Mouse (Mus musculus) C2C12 (cell line): ENCODE measurements around the gene Mob1b. TPM values are rescaled to one million over a fixed set of nuclear protein-coding genes. Genes with fewer than 3 reads are reported as not detected.
"Not testable (repeated sequence)": the region's sequence is repeated elsewhere in the genome, so short reads cannot be mapped to it uniquely, and the experiment has no call there.

Experiments
- H3K27me3 ChIP-seq: one replicate; pipeline ENCODE4 v1.6.1; 2011; ENCODE audit not compliant: control insufficient read depth, insufficient read depth, insufficient read length
- H3K36me3 ChIP-seq: one replicate; pipeline ENCODE4 v1.6.1; 2011; ENCODE audit not compliant: control insufficient read depth, insufficient read depth
- H3K4me3 ChIP-seq: one replicate; pipeline ENCODE4 v1.5.1; 2011; ENCODE audit warnings: mild to moderate bottlenecking, control low read depth; ENCODE audit not compliant: poor library complexity, insufficient read depth, severe bottlenecking
- H3K79me2 ChIP-seq: one replicate; pipeline ENCODE4 v1.6.1; 2011; ENCODE audit not compliant: control insufficient read depth, insufficient read depth
- H3K79me3 ChIP-seq: one replicate; pipeline ENCODE4 v1.6.1; 2011; ENCODE audit warnings: low read depth, control low read depth
- H3ac ChIP-seq: one replicate; pipeline ENCODE3; 2011; ENCODE audit warnings: low read depth; ENCODE audit not compliant: control insufficient read depth, insufficient read length
- CEBPB ChIP-seq: IDR thresholded peaks from one replicate; pipeline ENCODE4 v1.6.1; 2011; ENCODE audit warnings: low read depth, mild to moderate bottlenecking, control low read depth, moderate library complexity
- CTCF ChIP-seq: IDR thresholded peaks from one replicate; pipeline ENCODE4 v1.5.1; 2011; ENCODE audit not compliant: control insufficient read depth, insufficient read depth, insufficient read length
- FOSL1 ChIP-seq: IDR thresholded peaks from one replicate; pipeline ENCODE4 v1.8.0; 2011; ENCODE audit warnings: mild to moderate bottlenecking, low read length; ENCODE audit not compliant: poor library complexity, insufficient read depth, severe bottlenecking
- MAX ChIP-seq: IDR thresholded peaks from one replicate; pipeline ENCODE4 v1.6.1; 2011; ENCODE audit warnings: mild to moderate bottlenecking, control low read depth
- MYOD1 ChIP-seq: IDR thresholded peaks from one replicate; pipeline ENCODE4 v1.6.1; 2011; ENCODE audit warnings: low read depth; ENCODE audit not compliant: control insufficient read depth, insufficient read length
- MYOG ChIP-seq: IDR thresholded peaks from one replicate; pipeline ENCODE4 v1.6.1; 2011; ENCODE audit not compliant: control insufficient read depth, insufficient read length; ENCODE audit errors: extremely low read depth
- USF1 ChIP-seq: IDR thresholded peaks from one replicate; pipeline ENCODE4 v1.6.1; 2011; ENCODE audit warnings: low read depth, mild to moderate bottlenecking, control low read depth, moderate library complexity
- polyA plus RNA-seq: library from polyadenylated mRNA; unstranded; fragments of >200 nt; fragmentation: generic; extraction: Trizol; gene quantifications from one replicate; pipeline ENCODE4 v1.2.1, GENCODE M21; 2012; ENCODE audit warnings: missing spikeins

Mob1b gene
- polyA plus RNA-seq, 1 experiment = 5.5 TPM

DNA sequence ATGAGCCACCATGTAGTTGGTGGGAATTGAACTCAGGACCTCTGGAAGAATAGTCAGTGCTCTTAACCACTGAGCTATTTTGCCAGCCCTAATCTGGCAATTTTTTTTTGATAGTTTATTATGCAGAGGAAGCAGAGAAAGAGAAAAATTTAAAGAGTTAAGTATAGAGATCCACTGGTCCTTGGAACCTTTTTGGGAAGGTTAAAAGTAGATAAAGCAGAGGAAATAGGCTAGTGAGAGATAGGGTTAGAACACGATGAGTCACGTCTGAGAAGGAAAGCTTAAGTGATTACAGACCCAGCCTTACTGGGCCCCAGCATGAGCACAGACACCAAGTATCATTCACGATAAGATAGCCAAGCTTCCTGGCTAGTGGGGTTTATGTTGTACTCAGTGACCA, 3.4 kb downstream of the Mob1b start:
- peaks cover 84% of the 10 kb centered on the region for H3K79me2 ChIP-seq
- H3K79me3 ChIP-seq = peaks cover 68% of the 10 kb centered on the region
- TF ChIP-seq MAX (no peak), CEBPB (no peak), USF1 (no peak), MYOG (no peak), MYOD1 (no peak), CTCF (no peak), FOSL1 (no peak)
- H3K27me3 ChIP-seq = no peaks in the 10 kb centered on the region
- peaks cover 5% of the 10 kb centered on the region for H3K36me3 ChIP-seq
- no peak overlapping the region for H3K4me3 ChIP-seq
- no peak overlapping the region for H3ac ChIP-seq

DNA sequence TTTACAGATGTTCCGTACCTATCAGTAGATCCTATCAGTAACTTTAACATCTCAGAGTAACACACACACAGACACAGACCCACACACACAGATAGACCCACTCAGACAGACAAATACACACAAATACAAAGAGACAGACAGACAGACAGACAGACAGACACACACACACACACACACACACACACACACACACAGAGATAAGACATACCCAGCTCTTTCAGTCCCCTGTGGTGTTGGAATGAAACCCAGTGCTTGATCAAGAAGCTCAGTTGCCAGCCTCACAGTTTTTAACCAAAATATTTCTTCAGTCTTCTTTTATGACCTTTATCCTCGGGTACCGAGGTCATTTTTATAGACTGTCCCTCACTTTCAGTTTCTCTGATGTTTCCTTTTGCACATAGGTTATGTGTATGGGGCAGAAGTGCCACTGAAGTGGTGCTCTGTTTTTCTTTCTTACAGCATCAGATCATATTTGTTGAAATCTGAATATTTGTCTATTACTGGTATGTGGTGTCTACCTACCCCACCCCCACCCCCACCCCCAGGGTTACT, 7.0 kb downstream of the Mob1b start:
- H3K27me3 ChIP-seq = no peaks in the 10 kb centered on the region
- H3K36me3 ChIP-seq = peaks cover 10% of the 10 kb centered on the region
- peaks cover 74% of the 10 kb centered on the region for H3K79me3 ChIP-seq
- H3K79me2 ChIP-seq = peaks cover 100% of the 10 kb centered on the region
- TF ChIP-seq MYOG = no peak
- no peak for TF ChIP-seq MYOD1
- H3ac ChIP-seq = no peak overlapping the region
- no peak overlapping the region for H3K4me3 ChIP-seq

DNA sequence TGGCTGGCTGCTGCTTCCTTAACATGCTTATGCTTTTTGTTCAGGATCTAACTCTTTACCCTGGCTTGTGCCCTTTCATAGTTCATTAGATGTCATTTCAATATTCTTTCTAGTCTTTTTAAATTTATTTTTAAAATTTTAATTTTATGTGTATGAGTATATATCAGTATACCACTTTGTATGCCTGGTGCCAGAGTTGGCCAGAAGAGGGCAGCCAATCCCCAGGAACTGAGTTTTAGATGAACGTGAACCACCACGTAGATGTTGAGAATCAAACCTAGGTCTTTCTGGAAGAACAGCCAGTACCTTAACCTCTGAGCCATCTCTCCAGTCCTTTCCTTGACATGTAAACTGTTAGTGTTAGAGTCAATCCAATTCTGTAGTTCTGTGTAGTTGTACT, 14.1 kb downstream of the Mob1b start:
- no peak for TF ChIP-seq FOSL1
- TF ChIP-seq MYOD1 = no peak
- TF ChIP-seq MYOG = no peak
- no peak for TF ChIP-seq USF1
- peaks cover 77% of the 10 kb centered on the region for H3K79me3 ChIP-seq
- peaks cover 99% of the 10 kb centered on the region for H3K79me2 ChIP-seq
- H3K4me3 ChIP-seq = no peak overlapping the region
- H3K27me3 ChIP-seq = no peaks in the 10 kb centered on the region
- no peak overlapping the region for H3ac ChIP-seq
- H3K36me3 ChIP-seq = peaks cover 9% of the 10 kb centered on the region

GRCm38 (mm10) chr5:88741065-88741464, 20.4 kb downstream of the Mob1b start:
- peaks cover 16% of the 10 kb centered on the region for H3K36me3 ChIP-seq
- peaks cover 63% of the 10 kb centered on the region for H3K79me3 ChIP-seq
- H3K4me3 ChIP-seq, H3ac ChIP-seq, H3K27me3 ChIP-seq: not testable (repeated sequence)
- H3K79me2 ChIP-seq = peaks cover 87% of the 10 kb centered on the region

- TF ChIP-seq MYOD1 (no peak), FOSL1 (peak; percentile 23), MAX (no peak)
- H3K27me3 ChIP-seq = no peaks in the 10 kb centered on the region
- H3K4me3 ChIP-seq = no peak overlapping the region
Observed at GRCm38 (mm10) chr5:88747774-88748173, 27.1 kb downstream of the Mob1b start.

DNA sequence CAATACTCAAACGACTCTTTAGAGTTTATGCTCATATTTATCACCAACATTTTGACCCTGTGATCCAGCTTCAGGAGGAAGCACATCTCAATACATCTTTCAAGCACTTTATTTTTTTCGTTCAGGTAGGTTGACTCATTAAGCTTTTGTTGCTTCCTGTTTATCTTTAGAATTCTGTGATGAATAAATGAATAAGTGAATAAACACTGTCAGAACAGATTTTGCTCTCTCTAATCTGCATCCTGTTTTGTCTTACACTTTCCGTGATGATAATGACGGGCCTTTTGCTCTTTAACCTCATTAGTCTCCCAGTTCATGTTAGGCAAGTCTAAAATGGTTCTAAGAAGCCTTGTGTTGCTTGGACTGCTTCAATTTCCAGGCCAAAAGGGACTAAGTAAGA, 32.5 kb downstream of the Mob1b start:
- peaks cover 7% of the 10 kb centered on the region for H3K79me2 ChIP-seq
- no peaks in the 10 kb centered on the region for H3K79me3 ChIP-seq
- no peak overlapping the region for H3ac ChIP-seq
- no peak for TF ChIP-seq CTCF
- no peak for TF ChIP-seq FOSL1
- no peak for TF ChIP-seq MAX
- TF ChIP-seq USF1 = no peak
- no peak for TF ChIP-seq CEBPB
- TF ChIP-seq MYOG = no peak
- TF ChIP-seq MYOD1 = no peak
- peaks cover 44% of the 10 kb centered on the region for H3K36me3 ChIP-seq
- no peaks in the 10 kb centered on the region for H3K27me3 ChIP-seq
- H3K4me3 ChIP-seq = no peak overlapping the region

More at GRCm38 (mm10) chr5:88747774-88748173, 27.1 kb downstream of the Mob1b start:
- peaks cover 6% of the 10 kb centered on the region for H3K79me3 ChIP-seq
- H3K79me2 ChIP-seq = peaks cover 33% of the 10 kb centered on the region
- no peak overlapping the region for H3ac ChIP-seq
- H3K36me3 ChIP-seq = peaks cover 23% of the 10 kb centered on the region

- no peak for TF ChIP-seq MYOD1
- TF ChIP-seq MYOG = no peak
- no peak for TF ChIP-seq CEBPB
- no peak for TF ChIP-seq MAX
- no peak for TF ChIP-seq USF1
- no peak for TF ChIP-seq CTCF
- TF ChIP-seq FOSL1 = no peak
- Histone ChIP-seq H3K79me3 (peaks cover 21% of the 10 kb centered on the region), H3ac (no peak overlapping the region), H3K27me3 (no peaks in the 10 kb centered on the region), H3K79me2 (peaks cover 25% of the 10 kb centered on the region), H3K4me3 (no peak overlapping the region), H3K36me3 (peaks cover 5% of the 10 kb centered on the region)
Observed at GRCm38 (mm10) chr5:88762611-88763010, 42.0 kb downstream of the Mob1b start.
